ENCODE assay signal across 19 mouse cellular contexts in the genomic region with DNA sequence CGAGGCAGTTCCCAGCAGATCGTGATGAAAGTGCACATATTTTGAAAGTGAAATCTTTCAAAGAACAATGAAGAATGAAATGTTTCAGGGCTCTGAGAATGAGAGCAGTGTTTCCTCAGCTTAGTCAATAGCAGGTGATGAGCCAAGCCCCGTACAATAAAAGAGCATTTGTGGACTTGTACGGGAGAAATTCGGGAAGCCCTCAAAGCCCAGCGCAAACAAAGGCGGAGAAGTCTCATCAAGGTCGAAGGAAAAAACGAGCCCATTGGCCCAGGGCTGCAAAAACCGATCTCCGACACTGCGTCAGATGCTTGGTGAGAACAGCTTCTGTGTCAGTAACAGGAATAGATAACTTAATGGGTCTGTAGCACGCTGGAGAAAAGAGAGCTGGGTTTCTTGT.
A peak's percentile ranks its signal among the peaks of the same experiment; 100 is the strongest.
DNase-seq lines count a peak whose midpoint lies in the region; ATAC-seq and TF ChIP-seq lines count a peak whose summit lies in the region.
"Had no signal": no experiment of that assay in that cellular context is flagged by ENCODE, and none has a peak within 500 bp of the region (broad histone marks: within the 10 kb centered on the region; RNA-seq: fewer than 3 reads in every experiment).

No protein-coding gene starts in this region.

- H3K4me2 ChIP-seq in embryonic facial prominence, embryonic 14.5 days (ENCODE audit: low read depth, low read length): no peak overlapping the region
- peak overlapping the region; percentile 38 for H3K4me2 ChIP-seq in lung, embryonic 14.5 days
- peak overlapping the region; percentile 48 for H3K4me2 ChIP-seq in intestine, postnatal 0 days (replicated peaks; ENCODE audit: low read depth)
- H3K4me2 ChIP-seq: embryonic facial prominence, embryonic 12.5 days; midbrain, embryonic 13.5 days had no signal

- H3K36me3 ChIP-seq in embryonic facial prominence, embryonic 14.5 days (ENCODE audit: control insufficient read depth, insufficient read depth, low read length): no peaks in the 10 kb centered on the region
- no peaks in the 10 kb centered on the region for H3K36me3 ChIP-seq in embryonic facial prominence, embryonic 10.5 days (replicated peaks)
- no peaks in the 10 kb centered on the region for H3K36me3 ChIP-seq in lung, embryonic 14.5 days (ENCODE audit: insufficient read depth)
- H3K36me3 ChIP-seq in E14TG2a.4 (ENCODE audit: insufficient read depth, low read length): no peaks in the 10 kb centered on the region
- H3K36me3 ChIP-seq in intestine, postnatal 0 days (ENCODE audit: control insufficient read depth, insufficient read depth): no peaks in the 10 kb centered on the region
- H3K36me3 ChIP-seq: embryonic facial prominence, embryonic 12.5 days; heart, embryonic 10.5 days; hindbrain, embryonic 10.5 days; midbrain, embryonic 13.5 days had no signal

- H3K4me3 ChIP-seq in embryonic facial prominence, embryonic 14.5 days (ENCODE audit: low read depth, low read length): no peak overlapping the region
- no peak overlapping the region for H3K4me3 ChIP-seq in embryonic facial prominence, embryonic 10.5 days
- H3K4me3 ChIP-seq in lung, embryonic 14.5 days (ENCODE audit: low read depth, low read length): no peak overlapping the region
- H3K4me3 ChIP-seq in E14TG2a.4 (replicated peaks; ENCODE audit: low read length): 0 out of 2 replicates have a peak overlapping the region, but pooled peaks have one; percentile 26
- no peak overlapping the region for H3K4me3 ChIP-seq in intestine, postnatal 0 days (ENCODE audit: low read depth, low read length)
- H3K4me3 ChIP-seq: embryonic facial prominence, embryonic 12.5 days; heart, embryonic 10.5 days; hindbrain, embryonic 10.5 days; midbrain, embryonic 13.5 days had no signal

- H3K9me3 ChIP-seq in embryonic facial prominence, embryonic 14.5 days (ENCODE audit: control insufficient read depth, low read length): no peaks in the 10 kb centered on the region
- H3K9me3 ChIP-seq in embryonic facial prominence, embryonic 10.5 days: no peaks in the 10 kb centered on the region
- no peaks in the 10 kb centered on the region for H3K9me3 ChIP-seq in lung, embryonic 14.5 days (ENCODE audit: low read depth, low read length)
- H3K9me3 ChIP-seq in E14TG2a.4 (ENCODE audit: low read length): no peaks in the 10 kb centered on the region
- H3K9me3 ChIP-seq in intestine, postnatal 0 days (ENCODE audit: control insufficient read depth): no peaks in the 10 kb centered on the region
- H3K9me3 ChIP-seq: embryonic facial prominence, embryonic 12.5 days; heart, embryonic 10.5 days; hindbrain, embryonic 10.5 days; midbrain, embryonic 13.5 days had no signal

- no peak for ATAC-seq in embryonic facial prominence, embryonic 14.5 days (ENCODE audit: low read depth)
- ATAC-seq in lung, embryonic 14.5 days (ENCODE audit: insufficient read depth): no peak
- ATAC-seq in intestine, postnatal 0 days: no peak
- ATAC-seq: midbrain, embryonic 13.5 days had no signal

- no peak overlapping the region for H3K9ac ChIP-seq in embryonic facial prominence, embryonic 14.5 days (ENCODE audit: low read depth, low read length)
- no peak overlapping the region for H3K9ac ChIP-seq in lung, embryonic 14.5 days
- no peak overlapping the region for H3K9ac ChIP-seq in intestine, postnatal 0 days (ENCODE audit: low read depth, low read length)
- H3K9ac ChIP-seq: embryonic facial prominence, embryonic 12.5 days; midbrain, embryonic 13.5 days had no signal

- WGBS in embryonic facial prominence, embryonic 14.5 days: 67% methylated on average over 13 of the region's 13 CpGs
- 79% methylated on average over 13 of the region's 13 CpGs for WGBS in embryonic facial prominence, embryonic 10.5 days
- WGBS in lung, embryonic 14.5 days: 57% methylated on average over 13 of the region's 13 CpGs
- WGBS in intestine, postnatal 0 days: 34% methylated on average over 13 of the region's 13 CpGs

- H3K4me1 ChIP-seq in embryonic facial prominence, embryonic 14.5 days (ENCODE audit: control insufficient read depth, insufficient read depth, low read length): no peaks in the 10 kb centered on the region
- H3K4me1 ChIP-seq in embryonic facial prominence, embryonic 10.5 days: no peaks in the 10 kb centered on the region
- H3K4me1 ChIP-seq in lung, embryonic 14.5 days (ENCODE audit: insufficient read depth): no peaks in the 10 kb centered on the region
- peaks cover 7% of the 10 kb centered on the region for H3K4me1 ChIP-seq in E14TG2a.4 (replicated peaks; ENCODE audit: low read depth, low read length)
- no peaks in the 10 kb centered on the region for H3K4me1 ChIP-seq in intestine, postnatal 0 days (replicated peaks; ENCODE audit: control insufficient read depth, insufficient read depth, low read length)
- H3K4me1 ChIP-seq: embryonic facial prominence, embryonic 12.5 days; hindbrain, embryonic 10.5 days; midbrain, embryonic 13.5 days had no signal

- TF ChIP-seq CTCF in lung, embryonic 14.5 days (IDR thresholded peaks at IDR 0.05; ENCODE audit: low read depth): no peak
- no peak for TF ChIP-seq CTCF in E14TG2a.4 (conservative IDR thresholded peaks at IDR 0.05; ENCODE audit: low read length)
- TF ChIP-seq CTCF in intestine, postnatal 0 days (IDR thresholded peaks at IDR 0.05; ENCODE audit: low read depth): no peak

- H3K27me3 ChIP-seq in embryonic facial prominence, embryonic 14.5 days (replicated peaks; ENCODE audit: control insufficient read depth, insufficient read depth, low read length): no peaks in the 10 kb centered on the region
- H3K27me3 ChIP-seq in embryonic facial prominence, embryonic 10.5 days (replicated peaks; ENCODE audit: low read depth, poor library complexity, severe bottlenecking): no peaks in the 10 kb centered on the region
- H3K27me3 ChIP-seq in lung, embryonic 14.5 days (ENCODE audit: insufficient read depth, low read length): no peaks in the 10 kb centered on the region
- peaks cover 9% of the 10 kb centered on the region for H3K27me3 ChIP-seq in E14TG2a.4 (ENCODE audit: insufficient read depth, low read length)
- no peaks in the 10 kb centered on the region for H3K27me3 ChIP-seq in intestine, postnatal 0 days (replicated peaks; ENCODE audit: control insufficient read depth, insufficient read depth, low read length)
- H3K27me3 ChIP-seq: CH12.LX; embryonic facial prominence, embryonic 12.5 days; midbrain, embryonic 13.5 days had no signal

- peak; percentile 9 for DNase-seq in embryonic facial prominence, embryonic 14.5 days (ENCODE audit: low spot score)
- DNase-seq in embryonic facial prominence, embryonic 10.5 days (ENCODE audit: low spot score): no peak
- DNase-seq in lung, embryonic 14.5 days: peak; percentile 18
- no peak for DNase-seq in lung, postnatal 14 days
- no peak for DNase-seq in embryo, embryonic 9.5 days (ENCODE audit: extremely low spot score)
- DNase-seq in urinary bladder, postnatal 14 days (ENCODE audit: low spot score): no peak
- DNase-seq: adrenal gland, postnatal 10 days; cerebellum, postnatal 10 days; kidney, adult 18-20 months; kidney, postnatal 25 days; layer of hippocampus, postnatal 36 days; thymus, postnatal 14 days had no signal

- H3K27ac ChIP-seq in embryonic facial prominence, embryonic 14.5 days (replicated peaks; ENCODE audit: low read depth, low read length): no peak overlapping the region
- no peak overlapping the region for H3K27ac ChIP-seq in embryonic facial prominence, embryonic 10.5 days (replicated peaks)
- H3K27ac ChIP-seq in lung, embryonic 14.5 days (ENCODE audit: low read depth): no peak overlapping the region
- no peak overlapping the region for H3K27ac ChIP-seq in intestine, postnatal 0 days (ENCODE audit: low read depth, low read length)
- H3K27ac ChIP-seq: embryonic facial prominence, embryonic 12.5 days; heart, embryonic 10.5 days; hindbrain, embryonic 10.5 days; midbrain, embryonic 13.5 days had no signal

Comparison
In these comparisons a context has a peak if more than half of its experiments do, and no peak if none do; other contexts are left out.
1. DNase-seq: peak in embryonic facial prominence, embryonic 14.5 days (single experiment) and lung, embryonic 14.5 days (single experiment); none in embryonic facial prominence, embryonic 10.5 days (single experiment), lung, postnatal 14 days (single experiment), embryo, embryonic 9.5 days (single experiment) and urinary bladder, postnatal 14 days (single experiment).